Mouse (Mus musculus) thymus, postnatal 10 days (tissue): ENCODE results near the gene Rtn4r.

Experiments used
- DNase-seq, 2 experiments: peaks; one replicate each; pipeline ENCODE4 v3.0.0; 2021; ENCODE audit warnings: low spot score in 2 of 2

Rtn4r gene

DNA sequence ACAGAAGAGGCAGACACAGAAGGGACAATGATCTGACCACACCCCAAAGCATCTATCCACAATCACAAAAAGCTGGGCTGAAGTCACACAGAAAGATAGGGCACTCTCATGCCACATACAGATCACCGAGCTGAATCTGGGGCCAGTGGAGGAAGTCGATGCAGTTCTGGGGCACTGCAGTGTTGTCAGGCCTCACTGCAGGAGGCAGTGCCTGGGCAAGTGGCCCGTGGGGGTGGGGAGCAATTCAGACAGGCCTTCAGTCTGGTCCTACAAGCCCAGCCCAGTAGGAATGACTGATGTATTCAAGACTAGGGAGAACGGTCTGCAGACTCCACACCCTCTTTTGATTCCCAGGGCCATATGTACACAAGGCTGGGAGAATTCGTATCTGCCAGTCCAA is 2.8 kb upstream of the Rtn4r start:
- no peak for DNase-seq

DNA sequence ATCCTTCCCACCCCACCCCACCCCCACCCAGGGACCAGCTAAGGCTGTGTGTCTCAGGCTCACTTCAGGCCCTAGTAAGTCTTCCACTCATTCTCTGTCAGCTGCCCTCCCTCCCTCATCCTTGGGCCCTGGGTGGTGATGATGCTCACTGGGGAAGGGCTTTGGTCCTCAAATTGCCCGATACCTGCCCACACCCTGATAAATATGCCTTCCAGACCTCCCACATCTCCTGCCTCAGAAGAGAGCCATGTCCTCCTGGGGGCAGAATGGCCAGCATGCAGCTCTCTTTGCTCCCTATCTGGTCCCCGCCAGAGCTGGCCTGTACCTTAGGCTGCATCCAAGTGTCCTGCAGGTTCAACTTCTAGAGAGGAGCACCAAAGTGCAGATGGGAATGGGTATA is 2.3 kb upstream of the Rtn4r start:
- DNase-seq = no peak

DNA sequence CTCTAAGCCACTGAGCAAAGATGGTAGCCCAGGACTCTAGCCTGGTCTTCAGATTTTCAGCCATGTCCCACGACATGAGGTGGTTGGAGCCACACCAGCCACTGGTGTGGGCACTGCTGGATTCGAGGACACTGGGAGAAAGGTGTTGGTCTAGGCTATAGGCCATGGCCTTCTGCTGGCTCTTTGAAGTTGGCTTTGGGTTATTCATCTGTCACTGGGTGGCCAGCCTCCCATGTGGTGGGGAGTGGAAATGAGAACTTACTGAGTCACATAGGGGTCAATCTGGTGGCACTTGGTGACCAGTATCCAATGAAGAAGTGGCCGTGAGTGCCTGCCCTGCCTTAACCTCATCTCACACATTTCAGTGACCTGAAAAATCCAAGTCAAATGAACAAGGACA is 1.2 kb upstream of the Rtn4r start:
- DNase-seq = no peak

DNA sequence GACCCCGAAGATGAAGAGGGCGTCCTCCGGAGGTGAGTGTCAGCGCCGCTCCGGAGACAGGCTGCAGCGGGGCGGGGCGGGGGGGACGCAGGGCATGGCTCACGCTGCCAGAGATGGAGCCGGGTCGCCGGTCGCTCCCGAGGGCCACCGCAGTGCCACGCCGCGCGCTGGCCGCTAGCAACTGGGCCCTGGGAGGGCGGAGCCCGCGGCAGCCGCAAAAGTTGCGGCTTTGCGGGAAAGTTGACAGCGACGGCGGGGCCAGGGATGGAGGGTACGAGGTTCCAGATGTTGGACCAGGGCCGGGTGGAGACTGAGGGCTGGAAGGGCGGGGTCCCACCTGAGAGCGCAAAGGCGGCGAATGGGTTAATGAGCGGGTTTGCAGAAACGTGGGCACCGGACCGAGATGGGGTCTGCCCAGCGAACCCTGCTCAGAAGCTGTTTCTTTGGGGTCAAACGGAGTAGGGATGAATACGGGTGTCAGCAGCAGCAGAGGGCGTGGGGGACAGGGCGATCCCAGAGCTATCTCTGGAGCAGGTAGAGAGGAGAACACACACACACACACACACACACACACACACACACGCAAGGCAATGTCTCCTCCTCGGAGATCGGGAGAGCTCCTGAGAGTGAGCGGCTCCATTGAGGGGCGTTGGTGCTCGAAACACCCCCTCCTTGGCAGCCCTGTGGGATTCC is 575 bp downstream of the Rtn4r start:
- peak in 1 of 2 experiments; percentile 22 for DNase-seq

DNA sequence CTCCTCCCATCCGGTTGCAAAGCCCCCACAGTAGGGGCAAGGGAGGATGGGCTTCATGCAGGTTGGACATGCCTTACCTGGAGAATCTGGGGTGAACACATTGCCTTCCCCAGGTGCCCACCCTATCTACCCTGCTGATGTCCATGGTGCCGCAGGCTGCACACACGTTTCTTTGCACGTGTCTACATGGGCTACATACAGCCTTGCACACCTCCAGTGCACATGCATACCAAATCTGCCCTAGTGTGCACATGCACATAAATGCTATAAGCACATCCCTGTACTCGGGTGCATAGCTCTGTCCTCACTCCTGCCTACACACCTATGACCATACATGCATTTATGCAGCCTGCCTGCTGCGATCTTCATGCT is 1.1 kb downstream of the Rtn4r start:
- DNase-seq = no peak

DNA sequence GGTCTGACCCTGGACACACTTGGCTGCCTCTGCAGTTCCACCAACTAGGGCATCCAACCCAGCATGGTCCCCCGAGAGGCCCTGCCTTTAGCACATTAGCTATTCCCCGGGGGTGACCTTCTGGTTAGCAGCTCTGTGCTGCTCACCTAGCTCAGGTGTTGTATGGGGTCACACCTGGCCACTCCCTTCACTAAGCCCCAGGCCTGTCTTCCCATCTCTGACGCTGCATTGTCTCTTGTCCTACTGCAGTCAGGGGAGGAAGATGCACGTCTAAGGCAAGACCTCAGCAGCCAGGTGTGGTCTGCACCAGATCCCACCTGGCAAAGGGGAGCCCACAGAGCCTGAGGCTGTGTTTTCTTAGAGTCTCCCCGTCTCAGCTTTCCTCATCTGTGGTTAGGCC is 2.0 kb downstream of the Rtn4r start:
- DNase-seq = no peak

DNA sequence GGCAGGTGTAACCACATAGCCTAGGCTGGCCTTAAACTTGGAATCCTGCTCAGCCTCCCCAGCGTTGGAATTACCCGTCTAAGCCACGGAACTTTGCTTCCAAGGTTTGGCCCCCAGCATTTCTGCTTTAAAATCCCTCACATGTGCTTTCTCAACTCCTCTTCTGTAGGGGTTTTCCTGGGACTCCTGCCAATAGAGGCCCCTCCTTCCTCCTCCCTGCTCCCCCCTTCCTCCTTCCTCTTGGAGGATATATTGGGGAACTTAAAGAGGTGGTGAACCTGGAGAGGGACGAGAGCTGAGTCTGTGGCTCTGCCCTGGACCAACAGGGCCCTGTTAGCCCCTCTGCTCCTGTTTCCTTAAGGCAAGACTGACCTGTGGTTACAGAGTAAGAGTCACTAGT is 2.8 kb downstream of the Rtn4r start:
- no peak for DNase-seq

DNA sequence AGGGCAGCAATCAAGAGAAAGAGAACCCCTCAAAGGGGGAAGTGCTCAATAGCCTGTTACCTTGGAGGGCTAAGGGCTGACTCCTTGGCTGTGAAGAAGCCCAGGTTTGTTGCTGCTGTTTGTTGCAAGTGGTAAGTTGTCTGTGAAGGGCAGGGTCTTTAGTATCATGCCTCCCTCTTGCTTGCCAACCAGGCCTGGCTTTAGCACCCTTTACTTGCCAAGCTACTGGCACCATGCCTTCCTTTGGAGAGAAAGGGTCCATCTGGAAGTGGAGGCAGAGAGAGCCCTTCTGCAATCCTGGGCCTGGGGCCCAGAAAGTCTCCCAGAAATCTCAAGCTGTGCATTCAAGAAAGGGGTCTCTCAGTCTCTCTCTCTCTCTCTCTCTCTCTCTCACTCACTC is 3.3 kb downstream of the Rtn4r start:
- DNase-seq = no peak

DNA sequence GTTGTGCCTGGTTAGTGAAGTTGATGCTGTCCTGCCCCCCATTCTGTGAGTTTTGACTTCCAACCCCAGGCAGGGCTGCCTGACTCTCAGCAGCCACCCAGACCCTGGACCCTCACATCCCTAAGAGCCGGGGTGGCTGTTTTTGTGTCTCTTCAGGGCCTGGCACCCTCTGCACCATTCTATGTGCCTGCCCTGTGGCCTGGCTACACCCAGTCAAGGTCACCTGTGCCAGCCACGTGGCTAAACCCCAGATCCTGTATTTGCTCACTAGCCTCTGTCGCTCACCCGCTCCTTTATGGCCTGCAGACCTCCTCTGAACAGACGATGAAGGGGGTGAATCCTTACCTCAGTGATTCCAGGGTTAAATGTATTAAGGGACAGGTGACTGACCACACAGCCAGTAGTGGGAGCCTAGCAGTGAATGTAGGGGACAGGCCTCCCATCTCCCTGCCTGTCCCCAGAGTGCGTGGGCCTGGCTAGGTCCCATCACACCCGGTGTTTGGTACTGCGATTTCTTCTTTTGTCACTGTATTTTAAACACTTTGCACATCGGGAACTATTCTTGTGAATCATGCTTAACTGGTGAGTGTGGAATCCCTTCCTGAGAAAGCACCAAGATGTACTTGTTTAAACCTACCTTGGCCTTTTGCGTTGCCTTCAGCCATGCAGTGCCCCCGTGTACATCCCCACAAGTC is 4.0 kb downstream of the Rtn4r start:
- no peak for DNase-seq

DNA sequence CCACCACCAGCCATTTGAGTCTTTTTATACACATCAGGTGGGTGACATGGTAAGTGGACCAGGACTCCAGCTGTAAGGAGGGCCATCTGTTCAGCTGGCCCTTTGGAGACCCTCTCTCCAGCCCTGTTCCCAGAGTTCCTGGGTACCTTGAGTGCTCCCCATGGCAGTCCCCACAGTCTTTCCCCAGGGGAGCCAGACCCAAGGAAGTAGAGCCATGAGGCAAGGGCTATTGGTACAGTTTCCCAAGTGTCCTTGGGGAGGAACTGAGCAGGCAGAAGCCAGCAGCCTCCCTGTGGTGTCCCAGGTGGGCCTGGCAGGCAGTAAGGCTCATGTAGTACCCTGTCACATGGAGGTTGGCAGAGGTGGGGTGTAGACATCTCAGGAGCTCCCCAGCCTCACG is 4.6 kb downstream of the Rtn4r start:
- no peak for DNase-seq

DNA sequence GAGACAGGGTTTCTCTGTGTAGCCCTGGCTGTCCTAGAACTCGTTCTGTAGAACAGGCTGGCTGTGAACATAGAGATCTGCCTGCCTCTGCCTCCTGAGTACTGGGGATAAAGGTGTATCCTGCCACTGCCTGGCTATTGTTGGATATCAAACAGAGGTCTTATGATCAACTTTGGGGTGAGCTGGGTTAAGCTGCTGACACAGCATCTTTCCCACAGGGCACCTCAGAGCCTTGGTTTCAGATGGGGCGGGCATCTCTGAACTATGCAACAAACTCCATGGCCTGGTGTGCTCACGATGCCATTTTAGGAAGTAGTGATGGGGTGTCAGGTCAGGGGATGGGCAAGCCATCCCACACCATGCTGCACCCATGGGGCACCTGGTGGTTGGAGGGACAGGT is 5.1 kb downstream of the Rtn4r start:
- DNase-seq = no peak

DNA sequence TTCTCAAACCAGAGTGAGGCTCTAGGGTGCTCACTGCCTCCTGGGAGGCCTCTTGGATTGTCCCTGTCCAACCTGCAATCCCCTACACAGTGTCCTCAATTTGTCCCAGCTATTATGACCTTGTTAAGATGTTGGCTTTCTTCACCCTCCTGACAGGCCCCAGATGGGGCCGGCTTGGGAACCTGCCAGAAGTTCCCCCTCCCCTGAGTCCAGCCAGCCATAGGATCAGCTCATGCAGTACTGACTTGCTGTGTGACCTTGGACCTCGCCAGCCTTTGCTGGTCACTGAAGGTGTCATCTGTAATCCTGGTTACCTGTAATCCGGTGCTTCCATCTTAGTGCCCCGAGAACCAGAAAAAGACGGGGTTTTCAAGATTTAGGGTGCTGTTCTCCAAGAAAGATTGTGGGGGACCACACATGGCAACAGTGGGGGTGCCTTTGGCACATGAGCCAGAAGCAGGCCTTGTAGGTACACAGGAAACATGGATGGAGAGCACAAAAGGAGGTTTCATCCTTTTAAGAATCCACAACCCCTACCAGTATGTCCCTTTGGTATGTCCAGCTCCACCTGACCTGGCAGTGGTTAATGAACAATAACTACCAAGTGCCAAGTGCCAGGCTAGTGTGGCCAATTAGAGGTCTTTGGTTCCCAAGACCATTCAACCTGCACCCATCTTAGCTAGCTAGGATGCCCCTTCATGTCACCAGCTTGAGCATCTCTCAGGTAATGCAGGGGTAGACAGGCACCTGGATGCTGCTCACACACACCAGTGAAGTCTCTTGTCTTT is 5.9 kb downstream of the Rtn4r start:
- DNase-seq = no peak

DNA sequence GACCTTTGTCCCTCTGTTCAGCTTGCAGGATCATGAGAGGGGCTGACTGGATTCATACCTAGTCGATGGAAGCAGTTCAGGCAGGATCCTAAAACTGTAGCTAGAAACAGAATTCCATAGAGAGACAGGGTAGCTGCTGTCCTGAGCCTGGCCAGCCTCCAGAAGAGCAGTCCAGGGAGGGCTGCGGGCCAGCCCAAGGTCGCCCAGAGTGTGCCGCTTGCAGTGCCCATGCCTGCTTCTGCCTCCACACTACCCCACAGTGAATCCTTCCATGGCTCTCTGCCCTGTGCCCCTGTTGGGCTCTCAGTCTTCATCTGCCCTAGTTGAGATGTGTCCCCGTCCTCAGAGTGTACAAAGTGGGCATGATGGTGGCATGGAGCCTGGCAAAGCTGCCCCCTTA is 7.8 kb downstream of the Rtn4r start:
- DNase-seq = no peak

DNA sequence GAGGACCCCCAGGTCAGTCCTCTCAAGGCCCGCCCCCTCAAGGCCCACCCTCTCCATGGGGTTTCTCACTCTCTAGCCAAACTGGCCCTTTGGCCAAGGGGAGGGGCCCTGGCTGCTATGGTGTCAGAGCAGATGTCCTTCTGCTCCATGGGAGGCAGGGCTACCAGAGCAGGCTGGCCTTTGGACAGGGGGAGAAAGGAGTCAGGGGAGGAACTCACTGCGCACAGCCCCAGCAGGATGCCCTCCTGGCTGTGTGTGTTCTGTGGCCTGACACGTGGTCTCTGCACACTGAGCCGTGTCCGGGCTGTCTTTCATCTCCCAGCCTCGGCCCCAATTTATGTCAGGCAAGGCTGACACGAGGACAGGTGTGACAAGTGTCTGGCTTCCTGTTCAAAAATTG is 8.6 kb downstream of the Rtn4r start:
- DNase-seq = no peak

DNA sequence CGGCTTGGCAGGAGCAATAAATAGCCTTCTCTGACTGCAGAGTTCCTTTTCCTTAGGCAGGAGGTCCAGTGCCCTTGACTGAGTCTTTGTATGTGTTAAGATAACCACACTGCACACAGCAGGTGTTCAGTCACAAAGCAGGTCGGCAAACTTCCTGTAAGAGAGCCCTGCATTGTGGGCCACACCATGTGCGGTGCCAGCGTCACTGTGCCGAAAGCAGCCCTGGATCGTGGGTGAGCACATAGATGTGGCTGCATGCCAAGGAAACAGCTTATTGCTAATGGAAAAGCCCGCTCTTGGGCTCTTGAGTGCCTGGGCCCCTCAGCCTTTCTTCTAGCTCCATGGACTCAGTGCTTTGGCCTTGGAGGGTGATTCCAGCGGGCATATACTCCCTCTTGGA is 16.8 kb downstream of the Rtn4r start:
- peak; percentile 70 to 73 for DNase-seq

DNA sequence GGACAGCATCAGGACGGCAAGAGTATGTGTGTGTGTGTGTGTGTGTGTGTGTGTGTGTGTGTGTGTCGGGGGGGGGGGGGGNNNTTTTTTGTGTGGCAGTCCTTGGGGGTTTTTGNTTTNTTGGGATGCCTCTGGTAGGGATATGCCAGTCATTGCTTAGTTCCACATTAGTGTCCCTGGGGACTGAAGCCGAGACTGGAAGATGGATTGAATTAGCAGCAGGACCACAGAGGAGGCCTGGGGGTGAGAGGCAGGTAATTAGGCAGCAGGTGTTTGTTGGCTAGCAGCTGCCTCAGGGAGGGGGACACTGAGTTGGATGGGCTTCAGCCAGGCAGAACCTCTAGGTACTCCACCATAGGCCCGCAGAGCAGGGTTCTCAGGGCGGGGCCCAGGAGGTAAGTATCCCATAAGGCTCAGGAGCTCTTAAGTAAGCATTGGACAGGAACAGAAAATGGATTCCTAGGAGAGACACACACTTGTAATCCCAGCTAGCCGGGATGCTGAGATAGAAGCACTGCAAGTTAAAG is 18.0 kb downstream of the Rtn4r start:
- DNase-seq = no peak

DNA sequence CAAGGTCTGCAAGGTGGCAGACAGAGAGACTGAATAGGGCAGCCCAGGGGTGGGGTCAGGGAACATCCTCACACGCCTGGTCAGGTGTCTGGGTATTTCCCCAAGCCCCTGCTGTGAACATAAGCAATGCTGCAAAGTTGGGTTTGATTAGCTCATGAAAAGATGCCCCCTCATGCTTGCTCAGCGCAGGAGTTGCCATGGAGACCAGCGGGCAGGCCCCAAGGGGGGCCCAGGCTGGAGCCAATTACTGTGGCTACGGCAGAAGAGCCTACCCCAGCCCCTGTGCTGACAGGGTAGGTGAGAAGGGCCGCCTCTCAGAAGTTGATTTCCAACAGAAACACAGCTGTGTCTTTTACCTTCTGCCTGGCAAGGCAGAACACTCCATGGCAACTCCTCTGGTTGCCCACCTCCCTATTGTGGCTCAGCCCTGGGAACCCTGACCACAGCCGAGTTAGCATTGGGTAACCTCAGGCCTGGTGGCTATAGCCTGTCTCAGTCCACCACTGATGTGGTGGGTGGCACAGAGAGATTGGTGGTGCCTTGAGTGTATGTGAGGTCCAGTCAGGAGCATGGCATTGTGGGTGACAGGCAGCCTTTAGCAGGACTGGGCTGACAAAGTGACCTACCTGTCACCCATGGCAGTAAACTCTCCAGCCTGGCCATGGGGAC is 20.9 kb downstream of the Rtn4r start:
- DNase-seq = no peak

DNA sequence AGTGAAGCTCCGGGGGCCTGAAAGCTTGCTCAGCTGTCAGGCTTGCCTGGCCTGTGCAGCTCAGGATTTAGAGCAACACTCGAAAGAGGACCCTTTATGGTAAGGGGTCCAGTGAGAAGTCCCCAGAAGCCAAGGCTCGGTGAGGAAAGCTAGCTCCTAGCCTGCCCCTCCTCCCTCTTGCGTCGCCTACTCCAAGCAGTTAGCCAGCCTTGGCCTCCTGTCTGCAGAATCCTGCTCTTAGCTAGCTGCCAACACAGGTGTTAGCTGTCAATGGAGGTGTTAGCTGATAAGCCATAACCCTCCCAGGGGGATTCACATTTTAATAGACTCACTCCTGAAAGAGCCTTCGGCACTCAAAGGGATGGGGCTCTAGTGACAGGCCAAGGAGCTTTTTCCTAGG is 21.8 kb downstream of the Rtn4r start:
- no peak for DNase-seq

DNA sequence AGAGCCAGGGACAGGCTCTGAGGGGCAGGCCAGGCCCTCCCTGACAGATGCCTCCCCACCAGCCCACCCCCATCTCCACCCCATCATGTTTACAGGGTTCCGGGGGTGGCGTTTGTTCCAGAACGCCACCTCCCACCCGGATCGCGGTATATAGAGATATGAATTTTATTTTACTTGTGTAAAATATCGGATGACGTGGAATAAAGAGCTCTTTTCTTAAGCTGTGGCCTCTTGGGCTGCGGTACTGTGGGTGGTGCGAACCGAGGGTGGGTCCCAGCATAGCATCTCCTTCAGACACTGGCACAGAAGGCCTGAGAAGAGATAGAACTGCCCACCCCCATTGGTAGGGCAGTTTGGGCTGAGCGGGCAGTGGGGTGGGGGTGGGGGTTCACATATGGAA is 24.7 kb downstream of the Rtn4r start:
- no peak for DNase-seq

DNA sequence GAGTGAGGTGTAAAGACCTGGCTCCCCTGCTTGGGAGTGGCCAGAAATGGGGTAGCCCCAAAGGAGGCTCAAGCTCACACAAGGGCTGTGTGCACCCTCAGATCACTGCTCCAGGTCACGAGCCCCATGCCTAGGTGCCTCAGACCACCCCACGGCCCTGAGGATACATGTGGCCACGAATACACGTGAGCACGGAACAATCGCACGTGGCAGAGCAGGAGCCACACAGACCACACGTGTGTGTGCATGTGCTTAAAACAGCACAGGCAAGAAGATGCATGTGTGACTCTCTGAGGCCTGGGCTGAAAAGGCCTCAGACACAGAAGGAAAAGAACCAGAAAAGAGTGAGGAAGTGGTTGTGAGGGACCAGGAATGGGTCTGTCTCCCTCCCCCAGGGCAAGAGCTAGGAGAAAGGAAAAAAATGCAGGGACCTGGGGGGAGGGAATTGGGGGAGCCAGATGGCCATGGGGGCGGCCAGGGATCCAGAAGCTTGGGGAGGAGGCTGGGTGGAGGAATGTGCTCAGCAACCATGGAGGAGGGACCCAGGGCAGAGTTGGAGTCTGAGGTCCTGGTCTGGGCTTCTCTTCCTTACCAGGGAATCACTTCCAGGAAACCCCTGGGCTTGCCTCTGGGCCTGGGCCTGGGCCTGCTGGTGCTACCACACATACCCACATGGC is 25.5 kb downstream of the Rtn4r start:
- no peak for DNase-seq

DNA sequence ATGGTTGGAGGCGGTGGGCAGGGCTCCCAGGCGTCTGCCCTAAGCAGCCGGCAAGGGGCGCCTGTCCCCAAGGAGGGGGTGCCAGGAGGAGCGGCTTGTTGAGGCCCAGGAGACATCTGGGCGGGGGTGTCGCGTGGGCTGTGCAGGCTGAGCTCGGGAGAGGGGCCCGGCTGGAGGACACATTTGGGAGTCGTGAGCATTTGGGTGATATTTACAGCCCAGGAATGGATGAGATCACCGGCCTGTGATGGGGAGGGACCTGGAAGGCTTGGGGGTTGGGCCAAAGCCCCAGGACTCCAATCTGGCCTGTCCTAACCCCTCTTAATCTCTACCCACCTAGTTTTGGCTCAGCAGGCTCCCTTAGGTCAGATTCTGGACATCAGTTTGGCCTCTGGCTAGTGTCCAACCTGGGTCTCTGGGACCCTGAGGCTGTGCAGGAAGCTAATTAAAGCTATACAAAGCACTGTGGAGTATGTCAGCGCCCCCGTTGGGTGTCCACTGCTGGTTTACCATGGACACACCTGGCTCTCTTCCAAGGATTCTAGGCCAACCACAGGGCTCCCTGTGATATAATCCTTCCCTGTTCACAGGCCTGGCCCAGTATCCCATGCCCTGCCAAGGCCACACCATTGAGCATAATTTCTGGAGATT is 27.2 kb downstream of the Rtn4r start:
- no peak for DNase-seq
